ENCODE assay signal across 8 mouse cellular contexts in genomic region chr3:145118254-145119001, GRCm38 (mm10). TPM values are rescaled to one million over a fixed set of nuclear protein-coding genes. Genes with fewer than 3 reads are reported as not detected.
A peak's percentile ranks its signal among the peaks of the same experiment; 100 is the strongest.
DNase-seq lines count a peak whose midpoint lies in the region; ATAC-seq and TF ChIP-seq lines count a peak whose summit lies in the region.

Gene Odf2l (plus strand): TSS chr3:145118588.

- peak within 1 kb of the TSS; percentile 90 for H3K9ac ChIP-seq in heart, embryonic 11.5 days (ENCODE audit: low read depth, low read length)
- H3K9ac ChIP-seq in kidney, embryonic 16.5 days (replicated peaks; ENCODE audit: low read length) = peak within 1 kb of the TSS; percentile 89
- peak within 1 kb of the TSS; percentile 81 for H3K9ac ChIP-seq in liver, adult 2 months (ENCODE audit: low read depth, low read length)

- peak; percentile 100 for ATAC-seq in erythroblast, adult 5-6 weeks (replicated peaks; ENCODE audit: low FRiP score, poor library complexity, severe bottlenecking)
- ATAC-seq in heart, embryonic 11.5 days (replicated peaks; ENCODE audit: insufficient number of reproducible peaks, low FRiP score, low TSS enrichment) = peak; percentile 99
- ATAC-seq in kidney, embryonic 16.5 days (ENCODE audit: low FRiP score, low TSS enrichment) = peak; percentile 99

- no peak for TF ChIP-seq CTCF in liver, adult 2 months (IDR thresholded peaks at IDR 0.05; ENCODE audit: low read depth, low read length)

- H3K4me2 ChIP-seq in heart, embryonic 11.5 days = peak within 1 kb of the TSS; percentile 67
- H3K4me2 ChIP-seq in kidney, embryonic 16.5 days (replicated peaks; ENCODE audit: low read depth, low read length) = peak within 1 kb of the TSS; percentile 73
- peak within 1 kb of the TSS; percentile 81 for H3K4me2 ChIP-seq in myocyte (ENCODE audit: low read depth)

- peak within 1 kb of the TSS; percentile 69 for H3ac ChIP-seq in myocyte (ENCODE audit: control insufficient read depth, insufficient read length)

- H3K27ac ChIP-seq in heart, embryonic 11.5 days (ENCODE audit: low read depth, low read length) = peak within 1 kb of the TSS; percentile 98
- H3K27ac ChIP-seq in kidney, embryonic 16.5 days (ENCODE audit: low read length) = peak within 1 kb of the TSS; percentile 99
- H3K27ac ChIP-seq in liver, adult 2 months (replicated peaks; ENCODE audit: insufficient read depth, low read depth, low read length) = peak within 1 kb of the TSS; percentile 73

- no peaks in the 10 kb centered on the region for H3K36me3 ChIP-seq in heart, embryonic 11.5 days (ENCODE audit: control insufficient read depth, insufficient read depth, low read length)
- H3K36me3 ChIP-seq in kidney, embryonic 16.5 days (ENCODE audit: insufficient read depth, low read length) = no peaks in the 10 kb centered on the region
- H3K36me3 ChIP-seq in liver, adult 2 months (ENCODE audit: control insufficient read depth, insufficient read depth, low read length) = no peaks in the 10 kb centered on the region
- no peaks in the 10 kb centered on the region for H3K36me3 ChIP-seq in myocyte (ENCODE audit: control insufficient read depth, insufficient read depth)
- H3K36me3 ChIP-seq in splenic B cell, adult 2 months (ENCODE audit: control insufficient read depth, insufficient read depth, low read length, poor library complexity, severe bottlenecking) = no peaks in the 10 kb centered on the region

- peak within 1 kb of the TSS; percentile 73 for H3K4me3 ChIP-seq in heart, embryonic 11.5 days (ENCODE audit: low read depth, low read length)
- peak within 1 kb of the TSS; percentile 75 for H3K4me3 ChIP-seq in kidney, embryonic 16.5 days (ENCODE audit: low read length)
- peak within 1 kb of the TSS; percentile 90 for H3K4me3 ChIP-seq in liver, adult 2 months (ENCODE audit: insufficient read depth, low read depth, low read length)
- H3K4me3 ChIP-seq in myocyte = peak within 1 kb of the TSS; percentile 92

- WGBS in heart, embryonic 11.5 days (ENCODE audit: insufficient replicate concordance) = under 1% methylated on average over 50 of the region's 57 CpGs
- under 1% methylated on average over 57 of the region's 57 CpGs for WGBS in kidney, embryonic 16.5 days
- WGBS in liver, adult 2 months = under 1% methylated on average over 57 of the region's 57 CpGs

- no peaks in the 10 kb centered on the region for H3K9me3 ChIP-seq in heart, embryonic 11.5 days (replicated peaks; ENCODE audit: control insufficient read depth, low read length)
- no peaks in the 10 kb centered on the region for H3K9me3 ChIP-seq in kidney, embryonic 16.5 days (ENCODE audit: low read length)

- TF ChIP-seq POLR2A in liver, adult 2 months (IDR thresholded peaks at IDR 0.05; ENCODE audit: extremely low read depth, insufficient read depth, low read length) = 0 out of 2 replicates have a peak, but pooled peaks have one; percentile 37
- TF ChIP-seq POLR2A in myocyte (IDR thresholded peaks at IDR 0.05; ENCODE audit: insufficient read length, low read depth) = peak; percentile 67

- H3K4me1 ChIP-seq in heart, embryonic 11.5 days (ENCODE audit: control insufficient read depth, insufficient read depth, low read length) = 0 out of 2 replicates have a peak, but pooled peaks cover 4% of the 10 kb centered on the region
- H3K4me1 ChIP-seq in kidney, embryonic 16.5 days (ENCODE audit: insufficient read depth, low read length) = peaks cover 10% of the 10 kb centered on the region
- H3K4me1 ChIP-seq in liver, adult 2 months (ENCODE audit: control insufficient read depth, insufficient read depth, low read length) = no peaks in the 10 kb centered on the region

- no peaks in the 10 kb centered on the region for H3K27me3 ChIP-seq in heart, embryonic 11.5 days (ENCODE audit: control insufficient read depth, insufficient read depth, low read length)
- H3K27me3 ChIP-seq in kidney, embryonic 16.5 days (ENCODE audit: insufficient read depth, low read length) = no peaks in the 10 kb centered on the region
- no peaks in the 10 kb centered on the region for H3K27me3 ChIP-seq in liver, adult 2 months (ENCODE audit: control insufficient read depth, insufficient read depth, low read length)
- no peaks in the 10 kb centered on the region for H3K27me3 ChIP-seq in myocyte (ENCODE audit: control insufficient read depth, insufficient read depth, insufficient read length)
- H3K27me3 ChIP-seq in splenic B cell, adult 2 months (ENCODE audit: control insufficient read depth, insufficient read depth, low read length, poor library complexity, severe bottlenecking) = no peaks in the 10 kb centered on the region

- H3K79me2 ChIP-seq in liver, adult 2 months (ENCODE audit: control insufficient read depth, insufficient read depth, low read length) = no peaks in the 10 kb centered on the region
- peaks cover 7% of the 10 kb centered on the region for H3K79me2 ChIP-seq in myocyte (ENCODE audit: control insufficient read depth, insufficient read depth)

- DNase-seq in B cell, adult 2 months = peak; percentile 98
- DNase-seq in brain, adult 2 months (ENCODE audit: low read depth, low spot score) = peak; percentile 99
- DNase-seq in liver, adult 2 months (ENCODE audit: extremely low read depth, low read depth, low spot score) = peak; percentile 85
- peak; percentile 97 for DNase-seq in splenic B cell, adult 2 months (ENCODE audit: low read depth, low spot score)

TF ChIP-seq in myocyte, 11 proteins besides CTCF, POLR2A, EP300 and RAD21:
- TF ChIP-seq POLR2AphosphoS2 (IDR thresholded peaks at IDR 0.05; ENCODE audit: insufficient read length, low read depth) (peak; percentile 78), E2F4 (IDR thresholded peaks at IDR 0.05; ENCODE audit: insufficient read depth) (peak; percentile 53), SRF (IDR thresholded peaks at IDR 0.05; ENCODE audit: control insufficient read depth, insufficient read length, low read depth) (peak; percentile 2), MYOG (IDR thresholded peaks at IDR 0.05; ENCODE audit: control insufficient read depth in 1 of 3, insufficient read depth in 1 of 3, insufficient read length in 2 of 3, low read depth in 2 of 3) (no peak)

RNA-seq across cellular contexts. Expression of gene Odf2l, which starts in this region (rescaled TPM):
- total RNA-seq in erythroblast, adult 5-6 weeks (2015; ENCODE audit: low replicate concordance) = 9.0 and 9.2 TPM in 2 replicates
- 12.1 and 16.2 TPM in 2 replicates for total RNA-seq in erythroblast, adult 5-6 weeks (2017; ENCODE audit: low replicate concordance)
- 13.9 and 14.3 TPM in 2 replicates for polyA plus RNA-seq in heart, embryonic 11.5 days (2014; fragmentation: Nextera tagmentation; extraction: Ambion mirVana)
- 17.3 and 18.1 TPM in 2 replicates for polyA plus RNA-seq in kidney, embryonic 16.5 days (2015; fragmentation: Nextera tagmentation; extraction: Ambion mirVana)
- total RNA-seq in liver, adult 2 months (2014; rRNA removed) = 8.3 and 12.4 TPM in 2 replicates
- 1.6 and 1.7 TPM in 2 replicates for polyA plus RNA-seq in liver, adult 2 months (2012; rRNA removed)
- 3.9 TPM for polyA plus RNA-seq in myocyte (2012; fragmentation: generic; extraction: Trizol)

Comparison
In these comparisons a context has a peak if more than half of its experiments do, and no peak if none do; other contexts are left out.
1. Peak in every context shown above with its lines: DNase-seq, ATAC-seq, H3K4me3 ChIP-seq and H3K27ac ChIP-seq.